Mouse (Mus musculus): Measurements from ENCODE around the gene Kcnh1. TPM values are rescaled to one million over a fixed set of nuclear protein-coding genes. Genes with fewer than 3 reads are reported as not detected.

Kcnh1 gene
- polyA plus RNA-seq, 1 experiment from 2014 or later, result 2.3 TPM

GRCm38 (mm10) chr1:192439151-192439837 is 248.7 kb downstream of the Kcnh1 start:
- Histone ChIP-seq H3K27me3 (replicated peaks) (no peaks in the 10 kb centered on the region), H3K9ac (no peak overlapping the region), H3K4me1 (no peaks in the 10 kb centered on the region), H3K27ac (no peak overlapping the region), H3K4me3 (no peak overlapping the region), H3K9me3 (no peaks in the 10 kb centered on the region), H3K4me2 (replicated peaks) (no peak overlapping the region), H3K36me3 (no peaks in the 10 kb centered on the region)
- ATAC-seq (ENCODE audit: low FRiP score, low read depth), result no peak
- 81% methylated on average over 6 of the region's 6 CpGs for WGBS

GRCm38 (mm10) chr1:192442772-192443445 is 252.3 kb downstream of the Kcnh1 start:
- Histone ChIP-seq H3K4me2 (replicated peaks) (no peak overlapping the region), H3K9me3 (no peaks in the 10 kb centered on the region), H3K4me3 (no peak overlapping the region), H3K27me3 (replicated peaks) (no peaks in the 10 kb centered on the region), H3K36me3 (no peaks in the 10 kb centered on the region), H3K4me1 (no peaks in the 10 kb centered on the region), H3K9ac (no peak overlapping the region), H3K27ac (no peak overlapping the region)
- no peak for ATAC-seq (ENCODE audit: low FRiP score, low read depth)
- 86% methylated on average over 5 of the region's 5 CpGs for WGBS

- H3K27me3 ChIP-seq (replicated peaks), result no peaks in the 10 kb centered on the region
These were observed 253.6 kb downstream of the Kcnh1 start for GRCm38 (mm10) chr1:192443998-192444657.

GRCm38 (mm10) chr1:192444658-192445447 is 254.3 kb downstream of the Kcnh1 start:
- Histone ChIP-seq H3K4me2 (replicated peaks) (no peak overlapping the region), H3K36me3 (no peaks in the 10 kb centered on the region), H3K27me3 (replicated peaks) (no peaks in the 10 kb centered on the region), H3K9me3 (no peaks in the 10 kb centered on the region), H3K4me1 (no peaks in the 10 kb centered on the region), H3K4me3 (no peak overlapping the region), H3K27ac (no peak overlapping the region), H3K9ac (no peak overlapping the region)
- WGBS, result 69% methylated on average over 7 of the region's 7 CpGs
- ATAC-seq (ENCODE audit: low FRiP score, low read depth), result 0 out of 2 replicates have a peak, but pooled peaks have one; percentile 44

More at GRCm38 (mm10) chr1:192443998-192444657, 253.6 kb downstream of the Kcnh1 start:
- Histone ChIP-seq H3K4me1 (no peaks in the 10 kb centered on the region), H3K9me3 (no peaks in the 10 kb centered on the region), H3K9ac (no peak overlapping the region), H3K4me3 (no peak overlapping the region), H3K36me3 (no peaks in the 10 kb centered on the region), H3K27ac (no peak overlapping the region), H3K4me2 (replicated peaks) (no peak overlapping the region)
- 76% methylated on average over 20 of the region's 20 CpGs for WGBS
- no peak for ATAC-seq (ENCODE audit: low FRiP score, low read depth)

- ATAC-seq (ENCODE audit: low FRiP score, low read depth), result no peak
- 62% methylated on average over 5 of the region's 5 CpGs for WGBS
- Histone ChIP-seq H3K4me2 (replicated peaks) (no peak overlapping the region), H3K4me1 (no peaks in the 10 kb centered on the region), H3K9ac (no peak overlapping the region), H3K27me3 (replicated peaks) (no peaks in the 10 kb centered on the region), H3K4me3 (no peak overlapping the region), H3K9me3 (no peaks in the 10 kb centered on the region), H3K36me3 (no peaks in the 10 kb centered on the region), H3K27ac (no peak overlapping the region)
These were observed 255.6 kb downstream of the Kcnh1 start for GRCm38 (mm10) chr1:192446158-192446557.

GRCm38 (mm10) chr1:192447666-192448065 is 257.1 kb downstream of the Kcnh1 start:
- H3K27me3 ChIP-seq (replicated peaks), result no peaks in the 10 kb centered on the region
- H3K27ac ChIP-seq, result no peak overlapping the region
- 64% methylated on average over 2 of the region's 2 CpGs for WGBS
- no peak overlapping the region for H3K4me2 ChIP-seq (replicated peaks)
- no peak for ATAC-seq (ENCODE audit: low FRiP score, low read depth)
- no peaks in the 10 kb centered on the region for H3K36me3 ChIP-seq
- no peaks in the 10 kb centered on the region for H3K9me3 ChIP-seq
- H3K4me3 ChIP-seq, result no peak overlapping the region
- H3K9ac ChIP-seq, result no peak overlapping the region
- no peaks in the 10 kb centered on the region for H3K4me1 ChIP-seq

- H3K4me3 ChIP-seq, result no peak overlapping the region
- H3K4me1 ChIP-seq, result no peaks in the 10 kb centered on the region
- H3K4me2 ChIP-seq (replicated peaks), result no peak overlapping the region
- H3K9ac ChIP-seq, result no peak overlapping the region
- H3K27me3 ChIP-seq (replicated peaks), result no peaks in the 10 kb centered on the region
- ATAC-seq (ENCODE audit: low FRiP score, low read depth), result no peak
- 85% methylated on average over 1 of the region's 1 CpGs for WGBS
- H3K9me3 ChIP-seq, result no peaks in the 10 kb centered on the region
- no peak overlapping the region for H3K27ac ChIP-seq
- no peaks in the 10 kb centered on the region for H3K36me3 ChIP-seq
These were observed 257.9 kb downstream of the Kcnh1 start for GRCm38 (mm10) chr1:192448512-192448911.

- ATAC-seq (ENCODE audit: low FRiP score, low read depth), result no peak
- no peak overlapping the region for H3K27ac ChIP-seq
These were observed 259.2 kb downstream of the Kcnh1 start for GRCm38 (mm10) chr1:192449572-192450351.

GRCm38 (mm10) chr1:192450425-192450824 is 259.9 kb downstream of the Kcnh1 start:
- H3K4me3 ChIP-seq, result no peak overlapping the region
- no peak overlapping the region for H3K9ac ChIP-seq
- no peak overlapping the region for H3K4me2 ChIP-seq (replicated peaks)
- no peak overlapping the region for H3K27ac ChIP-seq
- H3K4me1 ChIP-seq, result 0 out of 2 replicates have a peak, but pooled peaks cover 5% of the 10 kb centered on the region
- ATAC-seq (ENCODE audit: low FRiP score, low read depth), result no peak
- no peaks in the 10 kb centered on the region for H3K9me3 ChIP-seq
- no peaks in the 10 kb centered on the region for H3K27me3 ChIP-seq (replicated peaks)
- H3K36me3 ChIP-seq, result no peaks in the 10 kb centered on the region

More at GRCm38 (mm10) chr1:192449572-192450351, 259.2 kb downstream of the Kcnh1 start:
- no peaks in the 10 kb centered on the region for H3K9me3 ChIP-seq
- H3K9ac ChIP-seq, result no peak overlapping the region
- H3K4me3 ChIP-seq, result no peak overlapping the region
- H3K27me3 ChIP-seq (replicated peaks), result no peaks in the 10 kb centered on the region
- WGBS, result 72% methylated on average over 4 of the region's 4 CpGs
- no peak overlapping the region for H3K4me2 ChIP-seq (replicated peaks)
- H3K4me1 ChIP-seq, result no peaks in the 10 kb centered on the region
- no peaks in the 10 kb centered on the region for H3K36me3 ChIP-seq

- H3K36me3 ChIP-seq, result no peaks in the 10 kb centered on the region
- H3K4me2 ChIP-seq (replicated peaks), result no peak overlapping the region
- WGBS, result 72% methylated on average over 4 of the region's 4 CpGs
- no peak overlapping the region for H3K4me3 ChIP-seq
- no peaks in the 10 kb centered on the region for H3K27me3 ChIP-seq (replicated peaks)
- H3K27ac ChIP-seq, result no peak overlapping the region
- H3K4me1 ChIP-seq, result 0 out of 2 replicates have a peak, but pooled peaks cover 7% of the 10 kb centered on the region
- no peak for ATAC-seq (ENCODE audit: low FRiP score, low read depth)
- H3K9me3 ChIP-seq, result no peaks in the 10 kb centered on the region
- no peak overlapping the region for H3K9ac ChIP-seq
These were observed 261.1 kb downstream of the Kcnh1 start for GRCm38 (mm10) chr1:192451722-192452121.

- H3K4me2 ChIP-seq (replicated peaks), result no peak overlapping the region
- H3K9me3 ChIP-seq, result no peaks in the 10 kb centered on the region
- H3K4me1 ChIP-seq, result 0 out of 2 replicates have a peak, but pooled peaks cover 7% of the 10 kb centered on the region
- H3K27me3 ChIP-seq (replicated peaks), result no peaks in the 10 kb centered on the region
- H3K9ac ChIP-seq, result no peak overlapping the region
- no peaks in the 10 kb centered on the region for H3K36me3 ChIP-seq
- ATAC-seq (ENCODE audit: low FRiP score, low read depth), result no peak
- 62% methylated on average over 1 of the region's 1 CpGs for WGBS
- no peak overlapping the region for H3K27ac ChIP-seq
- no peak overlapping the region for H3K4me3 ChIP-seq
These were observed 263.9 kb downstream of the Kcnh1 start for GRCm38 (mm10) chr1:192454501-192454900.
